Mouse (Mus musculus) hindbrain, embryonic 11.5 days (tissue): ENCODE data around the gene Gabrb3. TPM values are rescaled to one million over a fixed set of nuclear protein-coding genes. Genes with fewer than 3 reads are reported as not detected.

Source experiments
- ATAC-seq: fragments of 200-750 bp; cut with Nextera tagmentation; 2 replicates; pipeline ENCODE4 v1.8.0; 2017; ENCODE audit warnings: mild to moderate bottlenecking, moderate TSS enrichment, moderate library complexity; ENCODE audit not compliant: low FRiP score
- DNase-seq: peaks from one replicate; pipeline ENCODE4 v3.0.0-alpha.2; 2015; ENCODE audit warnings: low spot score
- H3K27ac ChIP-seq: fragments of 300-500 bp; sonication (generic); 2 replicates; pipeline ENCODE4 v1.5.1; 2014; ENCODE audit warnings: mild to moderate bottlenecking, low read depth, low read length
- H3K27me3 ChIP-seq: fragments of 300-500 bp; sonication (generic); 2 replicates; pipeline ENCODE4 v1.6.1; 2014; ENCODE audit warnings: mild to moderate bottlenecking, low read length, moderate library complexity, mixed read lengths; ENCODE audit not compliant: control insufficient read depth, insufficient read depth
- H3K36me3 ChIP-seq: fragments of 300-500 bp; sonication (generic); 2 replicates; pipeline ENCODE4 v1.6.1; 2014; ENCODE audit warnings: mild to moderate bottlenecking, low read length, moderate library complexity, mixed read lengths; ENCODE audit not compliant: control insufficient read depth, insufficient read depth
- H3K4me1 ChIP-seq: fragments of 300-500 bp; sonication (generic); replicated peaks from 2 replicates; pipeline ENCODE4 v1.6.1; 2014; ENCODE audit warnings: low read length, mixed read lengths; ENCODE audit not compliant: control insufficient read depth, insufficient read depth
- H3K4me2 ChIP-seq: fragments of 300-500 bp; sonication (generic); replicated peaks from 2 replicates; pipeline ENCODE4 v1.6.1; 2014; ENCODE audit warnings: mild to moderate bottlenecking, low read depth, low read length
- H3K4me3 ChIP-seq: fragments of 300-500 bp; sonication (generic); 2 replicates; pipeline ENCODE4 v1.5.1; 2014; ENCODE audit warnings: low read depth, low read length
- H3K9ac ChIP-seq: fragments of 300-500 bp; sonication (generic); 2 replicates; pipeline ENCODE4 v1.6.1; 2014; ENCODE audit warnings: low read depth, low read length
- H3K9me3 ChIP-seq: fragments of 300-500 bp; sonication (generic); 2 replicates; pipeline ENCODE4 v1.6.1; 2016; ENCODE audit warnings: low read length; ENCODE audit not compliant: control insufficient read depth
- WGBS: fragments of 180-500 bp; shearing (Covaris S2); extraction: QIAGEN DNeasy Blood & Tissue Kit; methylation state at CpG from one replicate; pipeline ENCODE4 v1.1.7; 2014; 5-methylcytosine and 5-hydroxymethylcytosine counted together
- polyA plus RNA-seq: library from polyadenylated mRNA; unstranded; fragments of >200 nt; fragmentation: Nextera tagmentation; extraction: Ambion mirVana; gene quantifications from 2 replicates; pipeline ENCODE4 v1.2.1, GENCODE M21; 2014

Gene Gabrb3
- polyA plus RNA-seq, 1 experiment from 2014 or later, result 14.5 TPM

- H3K4me1 ChIP-seq, result no peaks in the 10 kb centered on the region
- WGBS, result 84% methylated on average over 1 of the region's 1 CpGs
- H3K4me3 ChIP-seq, result no peak overlapping the region
- DNase-seq (no peak), ATAC-seq (no peak)
- no peak overlapping the region for H3K27ac ChIP-seq
- no peak overlapping the region for H3K9ac ChIP-seq
- H3K4me2 ChIP-seq, result no peak overlapping the region
- H3K27me3 ChIP-seq, result no peaks in the 10 kb centered on the region
- no peaks in the 10 kb centered on the region for H3K36me3 ChIP-seq
- H3K9me3 ChIP-seq, result no peaks in the 10 kb centered on the region
These were observed 383.8 kb downstream of the Gabrb3 start for GRCm38 (mm10) chr7:57803266-57803665.

- Histone ChIP-seq H3K9ac (no peak overlapping the region), H3K9me3 (no peaks in the 10 kb centered on the region), H3K4me3 (no peak overlapping the region), H3K27me3 (no peaks in the 10 kb centered on the region), H3K27ac (no peak overlapping the region), H3K36me3 (no peaks in the 10 kb centered on the region), H3K4me1 (no peaks in the 10 kb centered on the region), H3K4me2 (no peak overlapping the region)
- WGBS, result 39% methylated on average over 1 of the region's 1 CpGs
- DNase-seq, result no peak
- peak; percentile 68; the same call in 1 of the 2 replicates for ATAC-seq
These were observed 394.2 kb downstream of the Gabrb3 start for GRCm38 (mm10) chr7:57813716-57814115.

- Histone ChIP-seq H3K27me3 (no peaks in the 10 kb centered on the region), H3K36me3 (no peaks in the 10 kb centered on the region), H3K9ac (no peak overlapping the region), H3K9me3 (no peaks in the 10 kb centered on the region), H3K4me2 (no peak overlapping the region), H3K4me1 (no peaks in the 10 kb centered on the region), H3K4me3 (no peak overlapping the region), H3K27ac (no peak overlapping the region)
- no peak; the same call in 1 of the 2 replicates for ATAC-seq
- 70% methylated on average over 1 of the region's 1 CpGs for WGBS
- no peak for DNase-seq
These were observed 422.9 kb downstream of the Gabrb3 start for GRCm38 (mm10) chr7:57842383-57842896.

GRCm38 (mm10) chr7:57867951-57868350, 448.5 kb downstream of the Gabrb3 start:
- ATAC-seq (no peak), DNase-seq (no peak)
- no peaks in the 10 kb centered on the region for H3K9me3 ChIP-seq
- no peaks in the 10 kb centered on the region for H3K27me3 ChIP-seq
- H3K4me1 ChIP-seq, result no peaks in the 10 kb centered on the region
- no peak overlapping the region for H3K9ac ChIP-seq
- H3K4me2 ChIP-seq, result no peak overlapping the region
- H3K36me3 ChIP-seq, result no peaks in the 10 kb centered on the region
- H3K4me3 ChIP-seq, result no peak overlapping the region
- 78% methylated on average over 2 of the region's 2 CpGs for WGBS
- no peak overlapping the region for H3K27ac ChIP-seq

Other genes with a start within 250 kb of the Gabrb3 start
- 0.29 and 0.46 TPM in 2 replicates for gene Gabrg3, start 32.5 kb upstream of the Gabrb3 start, polyA plus RNA-seq
- 0.15 and 0.84 TPM in 2 replicates for gene Gabra5, start 90.4 kb downstream of the Gabrb3 start, polyA plus RNA-seq